Mouse (Mus musculus) cerebellum, postnatal 4 days (tissue): ENCODE results near the gene Ankrd2.
A peak's percentile ranks its signal among the peaks of the same experiment; 100 is the strongest.

Experiments
- DNase-seq, 2 experiments: peaks; one replicate each; pipeline ENCODE4 v3.0.0; 2022; ENCODE audit warnings: low spot score in 2 of 2, mixed read lengths in 1 of 2

Gene Ankrd2

DNA sequence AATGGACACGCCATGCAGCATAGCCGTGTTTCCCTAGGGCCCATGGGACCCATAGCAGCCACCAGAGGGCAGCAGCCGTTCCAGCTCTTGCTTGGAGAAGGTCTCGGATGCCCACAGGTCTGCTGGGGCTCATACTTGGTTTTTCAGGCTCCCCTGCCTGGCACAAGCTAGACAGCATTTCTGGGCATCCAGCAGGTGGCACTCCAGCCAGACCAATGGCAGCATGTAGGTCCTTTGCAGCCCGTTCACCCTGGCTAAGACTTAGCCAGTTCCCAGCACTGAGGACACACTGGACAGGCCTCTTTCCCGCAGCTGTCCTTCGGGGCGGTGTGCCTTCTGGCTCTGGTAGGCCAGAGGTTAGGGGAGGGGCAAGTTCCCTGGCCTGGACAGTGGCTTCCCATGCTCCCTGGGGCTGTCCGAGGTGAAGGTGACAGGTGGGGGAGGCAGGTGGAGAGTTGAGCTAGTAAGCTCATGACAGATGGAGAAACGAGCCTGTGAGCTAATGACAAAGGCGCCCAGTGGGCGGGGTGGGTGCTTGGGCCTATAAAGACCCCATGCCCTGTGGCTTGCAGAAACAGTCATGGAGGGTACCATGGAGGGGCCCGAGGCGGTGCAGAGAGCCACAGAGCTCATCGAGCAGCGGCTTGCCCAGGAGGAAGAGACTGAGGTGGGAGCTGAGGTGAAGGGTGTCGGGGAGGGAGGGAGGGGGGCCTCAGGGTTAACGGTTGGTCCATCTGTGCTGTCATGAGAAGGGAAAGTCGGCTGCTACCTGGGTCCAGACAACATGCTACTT lies at the start of gene Ankrd2:
Ankrd2 (plus strand) TSS at position 545 of the 793 bp plus-strand sequence.
- DNase-seq, result peak; percentile 73 to 84

DNA sequence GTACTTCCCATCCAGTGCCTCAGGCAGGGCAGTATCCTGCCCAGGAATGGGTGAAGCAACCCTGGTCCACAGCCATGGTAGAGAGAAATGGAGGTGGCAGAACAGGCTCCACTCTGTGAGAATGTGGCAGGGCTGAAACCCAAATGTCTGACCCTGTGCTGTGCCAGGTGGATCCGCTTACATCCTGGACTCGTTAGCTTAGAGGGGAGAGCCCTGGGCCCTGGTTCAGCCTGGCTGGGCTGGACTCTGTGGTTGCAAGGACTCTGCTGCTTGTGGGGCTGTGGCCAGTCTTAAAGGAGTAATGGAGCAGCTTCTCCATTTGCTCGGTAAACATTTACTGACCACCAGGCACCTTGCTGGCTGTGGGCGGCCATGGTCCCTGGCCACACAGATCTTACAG lies 48.6 kb upstream of the Ankrd2 start:
- no peak for DNase-seq

DNA sequence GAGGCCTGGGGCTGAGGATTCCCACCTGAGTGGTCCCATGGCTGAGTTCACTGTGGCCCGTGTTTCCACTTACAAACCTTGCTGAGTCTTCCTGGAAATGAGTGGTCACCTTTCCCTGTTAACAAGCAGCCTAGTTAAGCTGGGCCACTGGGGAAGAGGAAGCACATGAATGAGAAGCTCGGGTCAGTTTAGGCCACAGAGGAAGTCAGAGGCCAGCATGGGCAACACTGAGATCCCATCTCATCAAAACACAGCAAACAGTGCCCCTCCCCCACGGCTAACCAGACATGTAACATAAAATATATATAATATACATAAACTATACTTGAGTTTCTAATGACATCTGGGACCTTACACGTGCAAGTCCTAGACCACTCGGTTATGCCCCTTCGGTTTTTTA lies 46.0 kb upstream of the Ankrd2 start:
- no peak for DNase-seq

DNA sequence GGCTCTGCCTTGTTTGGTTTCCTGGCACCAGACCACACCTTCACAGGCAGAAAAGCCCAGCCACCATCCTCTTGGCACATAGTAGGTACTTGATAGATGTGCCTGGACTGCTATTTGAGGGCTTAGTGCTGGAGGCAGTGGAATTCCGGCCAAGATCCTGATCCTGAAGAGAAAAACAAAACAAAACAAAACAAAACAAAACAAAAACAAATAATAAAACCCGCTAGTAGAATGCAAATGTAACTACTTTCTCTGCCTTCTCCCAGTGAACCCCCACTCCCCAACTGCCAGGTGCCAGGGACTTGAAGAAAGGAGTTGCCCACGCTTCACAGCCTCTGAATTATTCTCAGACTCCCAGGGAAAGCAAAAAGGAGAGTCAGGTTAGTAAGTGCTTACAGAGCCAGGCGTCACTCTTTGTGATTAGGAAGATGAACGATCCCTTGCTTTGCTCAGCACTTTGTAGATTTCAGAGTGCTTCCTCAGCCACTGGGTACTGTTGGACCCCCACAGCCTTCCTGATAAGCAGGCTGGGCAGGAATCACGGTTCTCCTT lies 43.8 kb upstream of the Ankrd2 start:
- DNase-seq, result no peak

DNA sequence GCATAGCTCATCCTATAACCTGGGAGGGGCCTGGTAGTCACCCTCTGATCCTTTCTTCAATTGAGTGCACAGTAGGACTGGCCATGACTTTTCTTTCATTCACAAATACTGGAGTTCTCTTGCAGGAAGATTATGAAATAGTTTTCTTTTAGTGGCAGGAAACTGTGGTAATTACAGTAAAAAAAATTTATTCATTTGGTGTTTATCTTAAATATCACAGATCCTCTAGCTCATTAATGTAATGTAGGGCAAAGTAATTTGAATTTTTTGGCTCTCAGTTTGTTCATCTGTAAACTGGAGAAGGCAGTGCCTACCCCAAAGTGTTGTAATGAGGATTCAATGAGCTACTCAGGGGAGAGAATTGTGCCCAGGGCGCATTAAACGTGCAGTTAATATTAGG lies 42.8 kb upstream of the Ankrd2 start:
- DNase-seq, result no peak

DNA sequence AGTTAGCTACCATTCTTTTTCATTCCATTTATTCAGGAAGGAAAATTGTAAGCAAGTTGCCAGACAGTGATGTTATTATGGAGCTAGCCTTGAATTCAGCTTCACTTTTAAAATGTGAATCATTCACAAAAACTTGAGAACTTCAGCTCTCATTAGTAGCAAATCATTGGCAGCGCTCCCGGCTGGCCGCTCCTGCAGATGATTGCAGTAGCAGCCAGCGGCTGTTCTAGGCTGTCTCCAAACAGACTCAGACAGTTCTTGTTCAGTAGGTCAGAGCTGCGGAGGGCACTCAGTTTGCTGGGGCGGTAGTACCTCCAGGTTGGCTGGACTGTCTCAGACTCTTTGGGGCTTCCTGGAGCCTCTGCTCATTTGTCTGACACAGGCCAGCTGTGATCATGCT lies 42.3 kb upstream of the Ankrd2 start:
- peak in 1 of 2 experiments; percentile 55 for DNase-seq

DNA sequence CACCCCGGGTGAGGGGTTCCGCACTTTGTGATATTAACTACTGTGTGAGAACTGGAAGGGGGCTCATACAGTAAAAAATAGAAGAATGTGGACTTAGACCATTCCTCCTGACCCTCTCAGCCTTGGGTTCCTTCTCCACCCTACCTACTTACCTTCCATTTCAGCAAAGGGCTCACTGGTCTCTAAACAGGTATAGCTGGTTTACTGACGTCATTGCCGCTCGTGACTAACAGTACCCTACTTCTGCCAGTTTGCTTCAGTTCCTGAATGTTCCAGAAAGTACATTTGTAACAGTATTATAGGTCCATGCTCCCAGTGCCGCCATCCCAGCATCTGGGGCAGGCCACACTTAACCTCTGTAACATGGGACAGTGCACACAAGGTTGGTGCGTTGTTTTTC lies 41.8 kb upstream of the Ankrd2 start:
- DNase-seq, result no peak

DNA sequence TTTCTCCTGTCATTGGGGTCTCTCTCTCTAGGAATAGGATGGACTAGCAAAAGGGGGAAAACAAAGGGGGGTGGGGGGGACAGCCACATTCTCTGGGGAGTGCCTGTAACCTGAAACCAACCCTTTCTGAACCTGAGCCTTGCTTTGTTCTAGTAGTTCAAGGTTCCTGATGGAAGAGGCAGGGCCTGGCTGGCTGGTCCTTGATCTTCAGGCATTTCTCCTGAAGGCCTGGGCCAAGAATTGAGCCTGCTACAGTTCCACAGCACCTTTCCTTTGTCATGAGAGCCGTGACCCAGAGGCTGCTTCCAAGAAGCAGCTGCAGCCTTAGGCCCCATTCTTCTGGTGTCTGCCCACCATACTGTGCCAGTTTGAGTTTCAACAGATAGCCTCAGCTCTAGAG lies 40.3 kb upstream of the Ankrd2 start:
- no peak for DNase-seq

DNA sequence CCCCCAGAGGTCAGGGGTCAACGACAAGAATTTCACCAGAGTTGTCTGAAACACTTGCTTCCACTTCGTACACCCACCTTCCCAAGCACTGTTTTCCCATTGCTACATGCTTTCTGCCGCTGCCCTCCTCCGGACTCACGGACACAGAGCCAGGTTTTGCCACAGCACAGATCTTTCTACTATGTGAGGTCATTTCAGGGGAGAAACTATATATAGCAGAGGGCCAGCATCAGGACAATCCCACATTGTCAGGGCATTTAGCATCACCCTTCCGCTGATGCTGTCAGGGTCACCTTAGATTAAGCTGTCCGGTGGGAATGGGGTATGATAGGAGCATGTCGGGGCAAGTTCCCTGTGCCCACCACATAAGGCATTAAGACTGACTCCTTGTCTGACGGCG lies 38.7 kb upstream of the Ankrd2 start:
- no peak for DNase-seq

DNA sequence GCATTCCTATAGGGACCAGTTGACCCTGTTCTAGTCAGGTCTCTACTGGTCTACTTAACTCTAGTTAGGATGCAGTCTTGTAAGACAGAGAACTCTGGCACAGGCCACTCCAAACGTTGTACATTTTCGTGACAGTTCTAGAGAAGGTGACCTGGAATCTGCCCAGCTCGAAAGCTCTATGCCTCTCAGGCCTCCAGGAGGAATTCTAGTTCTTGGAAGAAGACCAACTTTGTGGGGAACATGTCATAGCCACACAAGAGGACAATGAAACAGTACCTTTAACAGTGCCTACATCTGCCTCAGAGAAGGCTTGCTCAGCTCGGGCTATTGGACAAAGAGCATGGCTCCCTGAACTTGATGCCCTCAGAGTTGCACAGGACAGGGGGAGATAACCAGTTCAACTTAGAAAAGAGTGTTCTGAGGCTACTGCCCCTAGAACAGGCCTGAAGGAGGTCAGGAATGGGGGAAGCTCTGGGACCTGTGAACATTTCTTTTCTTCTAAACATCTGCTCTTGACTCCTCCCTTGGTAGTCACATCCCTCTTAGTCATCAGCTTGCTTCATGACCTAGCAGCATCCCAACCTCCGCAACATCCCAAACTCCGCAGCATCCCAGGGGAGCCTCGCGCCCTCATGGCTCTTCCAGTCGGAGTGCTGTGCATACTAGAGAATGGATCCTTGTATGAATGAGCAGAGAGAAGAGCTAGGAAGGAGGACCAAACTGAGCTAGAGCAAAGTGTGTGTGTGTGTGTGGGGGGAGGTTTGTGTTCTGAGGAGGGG lies 36.8 kb upstream of the Ankrd2 start:
- no peak for DNase-seq

DNA sequence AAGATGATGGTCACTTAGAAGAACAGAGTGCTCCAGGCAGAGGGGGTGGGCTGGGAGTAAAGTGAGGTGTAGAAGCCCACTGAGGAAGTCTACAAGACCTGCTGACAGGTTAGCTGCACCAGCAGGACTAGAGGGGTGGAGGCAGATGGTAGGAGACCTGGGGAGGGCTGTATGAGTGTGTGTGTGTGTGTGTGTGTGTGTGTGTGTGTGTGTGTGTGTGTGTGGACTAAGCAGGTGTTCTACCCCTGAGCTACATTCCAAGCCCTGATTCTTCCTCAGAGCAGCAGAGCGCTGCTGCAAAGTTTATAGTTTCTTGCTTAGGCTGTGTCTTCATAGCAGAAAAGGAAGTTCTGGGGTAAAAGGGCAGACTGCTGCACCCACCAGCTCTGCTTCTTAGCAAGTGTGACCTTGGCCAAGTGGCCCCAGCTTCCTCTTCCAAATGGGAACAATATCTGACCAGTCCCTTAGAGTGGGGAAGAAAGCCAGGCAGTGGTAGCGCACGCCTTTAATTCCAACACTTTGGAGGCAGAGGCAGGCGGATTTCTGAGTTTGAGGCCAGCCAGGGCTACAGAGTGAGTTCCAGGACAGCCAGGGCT lies 36.0 kb upstream of the Ankrd2 start:
- no peak for DNase-seq

DNA sequence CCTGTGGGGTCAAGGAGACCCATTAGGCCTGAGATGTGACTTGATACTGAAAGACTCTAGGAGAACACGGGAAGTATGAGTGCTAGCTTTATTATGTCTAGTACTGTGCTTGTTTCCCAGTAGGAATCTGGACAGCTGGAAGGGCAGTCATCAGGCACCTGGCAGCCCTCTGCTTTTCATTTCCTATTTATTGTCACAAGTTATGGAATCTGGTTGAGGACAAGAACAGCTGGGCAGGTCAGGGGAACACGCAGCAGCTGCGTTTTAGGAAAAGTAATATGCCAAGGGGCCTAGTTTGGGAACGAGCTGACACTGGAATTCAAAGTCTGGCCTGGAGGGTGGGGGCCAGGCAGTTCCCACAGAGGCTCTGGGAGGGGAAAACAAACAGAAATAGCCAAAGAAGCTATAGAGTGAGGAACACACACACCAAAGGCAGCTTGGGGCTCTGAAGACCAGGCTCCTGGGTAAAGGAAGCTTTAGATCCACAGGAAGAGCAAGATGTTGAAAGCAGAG lies 35.3 kb upstream of the Ankrd2 start:
- DNase-seq, result no peak

DNA sequence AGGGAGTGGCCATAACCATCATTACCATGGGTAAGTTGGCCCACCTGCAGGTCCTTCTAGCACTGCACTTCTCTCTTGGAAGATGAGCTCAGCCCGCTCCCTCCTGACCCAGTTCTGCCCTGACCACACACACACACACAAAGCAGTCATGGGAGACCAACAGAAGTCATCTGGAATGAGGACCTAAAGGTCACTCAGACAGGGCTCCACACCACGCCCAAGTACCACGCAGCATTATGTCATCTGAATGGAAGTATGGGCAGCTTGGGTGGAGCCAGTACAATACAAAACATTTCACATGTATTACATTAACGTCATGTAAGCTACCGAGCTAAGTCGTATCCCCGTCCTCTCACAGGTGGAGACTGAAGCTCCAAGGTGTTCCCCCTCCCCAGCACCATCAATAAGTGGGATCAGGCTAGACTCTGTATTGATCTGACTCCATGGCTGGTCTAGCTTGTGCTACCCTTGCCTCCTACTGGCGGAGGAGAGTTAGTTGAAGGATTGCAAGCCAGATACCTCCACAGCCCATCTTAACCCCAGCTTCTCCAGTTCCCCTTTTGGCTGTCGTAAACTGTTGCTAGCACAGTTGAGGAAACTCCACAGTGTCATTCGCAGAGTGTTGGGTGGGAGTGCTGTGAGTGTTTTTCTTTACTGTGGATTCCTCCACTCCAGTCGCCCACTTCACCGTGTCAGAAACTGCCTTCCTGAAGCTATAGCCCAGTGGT lies 34.4 kb upstream of the Ankrd2 start:
- no peak for DNase-seq

DNA sequence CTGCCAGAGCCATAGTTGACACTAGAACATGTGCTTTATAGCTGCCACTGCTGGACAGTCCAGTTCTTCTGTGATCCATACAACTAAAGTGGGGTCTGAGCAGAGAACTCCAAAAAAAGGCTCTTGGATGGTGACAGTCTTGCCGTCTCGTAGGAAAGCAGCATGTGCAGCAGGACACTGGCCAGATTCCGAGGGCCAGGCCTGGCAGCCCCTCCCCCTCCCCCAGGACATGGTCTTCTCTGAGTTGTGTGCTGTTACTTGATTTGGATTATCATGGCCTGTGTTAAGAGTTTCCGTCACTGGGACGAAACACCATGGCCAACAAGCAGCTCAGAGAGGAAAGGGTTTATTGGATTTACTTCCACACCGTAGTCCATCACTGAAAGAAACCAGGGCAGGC lies 31.5 kb upstream of the Ankrd2 start:
- no peak for DNase-seq

DNA sequence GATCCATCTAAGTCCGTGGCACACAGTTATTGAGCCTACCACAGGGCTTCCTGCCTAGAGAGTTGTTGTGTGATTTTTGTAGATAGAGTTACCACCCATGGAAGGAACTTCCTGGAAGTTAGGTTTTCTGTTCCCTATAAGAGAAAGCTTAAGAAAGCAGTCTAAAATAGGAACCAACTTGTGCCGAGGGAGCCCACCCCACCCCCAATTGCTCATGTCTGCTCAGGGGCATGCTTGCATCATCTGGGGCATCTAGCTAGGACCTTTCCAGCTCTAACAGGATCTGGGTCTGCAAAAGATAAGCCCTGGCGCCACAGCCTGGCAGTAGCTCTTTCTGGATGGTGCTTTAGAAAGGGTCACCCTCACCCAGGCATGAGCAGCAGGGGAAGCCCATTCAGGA lies 30.2 kb upstream of the Ankrd2 start:
- no peak for DNase-seq

DNA sequence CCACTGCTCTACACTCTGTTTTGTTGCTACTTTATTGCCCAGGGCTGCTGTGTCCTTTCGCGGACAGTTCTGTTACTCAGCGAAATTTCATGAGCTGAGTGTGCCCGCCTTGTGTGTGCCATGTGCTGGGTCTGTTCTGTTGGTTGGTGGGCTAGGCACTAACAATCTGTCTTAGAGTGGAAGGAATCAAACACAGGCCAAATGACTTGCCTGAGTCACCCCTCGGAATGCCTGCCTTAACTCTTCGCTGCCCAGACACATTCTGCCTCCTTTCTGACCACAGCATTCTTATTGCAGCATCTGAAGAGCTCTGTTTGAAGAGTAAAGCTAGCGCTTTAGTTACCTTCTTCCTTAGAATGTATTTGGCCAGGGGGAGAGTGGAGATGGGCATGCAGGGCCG lies 29.2 kb upstream of the Ankrd2 start:
- DNase-seq, result no peak

DNA sequence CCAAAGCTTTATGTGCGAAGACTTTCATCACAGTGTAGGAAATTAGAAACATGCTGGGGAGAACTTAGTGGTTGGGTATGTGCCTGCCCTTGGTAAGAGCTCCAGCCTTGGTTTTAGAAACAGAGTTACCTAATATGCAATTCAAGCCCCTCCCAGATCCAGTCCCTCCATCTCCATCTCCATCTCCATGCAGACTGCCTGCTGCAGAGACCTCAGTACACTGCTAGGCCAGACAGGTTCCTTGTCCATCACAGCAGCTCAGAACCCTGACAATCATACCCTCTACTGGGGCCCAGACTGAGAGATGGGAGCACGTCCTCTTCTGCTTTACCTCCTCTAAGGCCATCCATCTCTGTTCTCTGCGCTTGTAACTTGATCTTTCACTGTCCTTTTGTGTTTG lies 27.2 kb upstream of the Ankrd2 start:
- no peak for DNase-seq

DNA sequence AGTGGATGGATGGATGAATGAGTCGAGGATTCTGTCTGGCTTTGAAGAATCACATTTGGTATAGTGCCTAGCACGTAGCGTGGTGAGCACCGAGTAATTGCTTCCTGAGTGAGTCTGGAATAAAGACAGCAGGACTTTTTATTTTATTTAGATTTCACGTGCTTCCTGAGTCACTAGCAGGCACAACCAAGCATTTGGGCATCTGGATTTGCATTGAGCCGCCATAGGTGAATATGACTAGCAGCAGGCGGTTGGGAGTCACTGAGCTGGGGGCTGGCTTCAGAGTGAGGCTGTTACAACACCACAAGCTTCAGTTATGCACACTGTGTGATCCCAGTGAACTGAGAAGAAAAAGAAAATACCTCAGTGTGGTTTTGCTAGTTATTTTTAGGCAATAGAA lies 26.7 kb upstream of the Ankrd2 start:
- no peak for DNase-seq

DNA sequence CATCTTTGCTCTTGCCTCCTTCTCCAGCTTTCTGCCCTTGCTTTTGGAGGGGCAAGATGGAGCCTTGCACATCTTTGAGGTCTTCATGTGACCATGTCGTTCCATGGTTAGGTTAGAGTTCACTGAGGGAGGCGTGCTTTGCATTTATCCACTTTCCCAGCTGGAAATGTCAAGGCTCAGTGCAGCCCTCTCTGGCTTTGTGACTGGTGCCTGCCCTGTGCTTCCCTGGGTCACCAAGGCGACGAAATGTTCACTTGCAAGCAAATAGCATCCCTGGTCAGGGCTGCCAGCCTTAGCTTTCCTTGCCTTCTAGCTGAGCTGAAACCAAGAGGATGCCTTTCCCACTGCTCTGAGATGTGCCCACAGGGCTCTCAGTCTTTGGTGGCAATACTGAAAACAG lies 25.4 kb upstream of the Ankrd2 start:
- DNase-seq, result no peak

DNA sequence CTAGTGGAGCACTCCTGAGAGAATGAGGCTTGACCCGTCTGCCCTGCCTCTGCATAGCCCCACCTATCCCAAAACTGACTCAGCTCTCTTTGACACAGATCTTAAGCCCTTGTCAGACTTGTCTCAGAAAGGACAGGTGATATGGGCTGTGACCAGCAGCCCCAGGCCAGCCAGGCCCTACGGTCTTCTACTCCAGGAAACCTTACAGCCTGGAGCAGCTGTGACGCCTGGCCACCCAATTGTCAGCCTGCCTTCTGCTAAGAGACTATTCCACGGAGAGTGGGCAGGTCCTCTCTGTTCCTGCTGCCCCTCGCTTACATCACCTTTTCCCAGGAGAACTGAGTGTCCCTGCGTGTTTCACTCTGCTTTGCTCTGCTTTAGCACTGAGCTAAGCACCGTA lies 24.7 kb upstream of the Ankrd2 start:
- DNase-seq, result no peak

DNA sequence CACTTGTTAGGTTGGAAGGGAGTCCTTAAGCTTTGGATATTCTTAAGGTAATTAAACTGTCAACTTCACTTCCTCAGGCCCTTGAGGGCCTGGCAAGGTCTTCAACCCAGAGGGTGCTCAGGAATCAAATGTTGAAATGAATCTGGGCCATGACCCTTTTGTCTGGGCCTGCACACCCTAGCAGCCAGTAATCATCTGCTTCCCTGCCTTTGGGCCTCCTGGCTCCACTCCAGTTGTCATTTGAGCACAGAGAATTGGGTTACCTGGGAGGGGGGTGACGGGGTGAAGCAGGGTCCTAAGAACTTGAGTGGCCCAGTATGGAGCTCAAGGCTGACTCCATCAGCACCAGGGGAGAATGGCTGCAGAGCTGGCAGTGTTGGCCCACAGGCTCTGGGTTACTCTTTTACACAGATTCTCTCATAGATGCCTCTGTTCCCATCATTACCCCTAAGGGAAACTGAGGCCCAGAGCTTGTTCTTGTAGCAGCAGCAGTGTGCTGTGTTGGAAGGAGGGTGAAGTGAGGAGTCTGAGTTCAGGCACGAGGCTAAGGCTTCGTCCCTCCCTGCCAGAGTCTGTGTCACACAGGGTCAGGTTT lies 21.5 kb upstream of the Ankrd2 start:
- DNase-seq, result no peak
